Mouse (Mus musculus) myocyte (in vitro differentiated cells): ENCODE measurements around the gene Sh3rf3.

Experiments
- CEBPB ChIP-seq: IDR thresholded peaks from 2 replicates; pipeline ENCODE4 v1.6.1; 2011; ENCODE audit warnings: mild to moderate bottlenecking, moderate library complexity; ENCODE audit not compliant: poor library complexity, insufficient read depth, severe bottlenecking
- E2F4 ChIP-seq: IDR thresholded peaks from one replicate; pipeline ENCODE4 v1.6.1; 2011; ENCODE audit warnings: mild to moderate bottlenecking, control low read depth, moderate library complexity; ENCODE audit not compliant: insufficient read depth
- MAX ChIP-seq: IDR thresholded peaks from one replicate; pipeline ENCODE4 v1.6.1; 2011; ENCODE audit warnings: low read depth, mild to moderate bottlenecking, control low read depth
- MYOD1 ChIP-seq, 3 experiments: IDR thresholded peaks; one replicate each; pipeline ENCODE4 v1.6.1; 2011; ENCODE audit warnings: control low read depth in 2 of 3, low read depth in 2 of 3, mild to moderate bottlenecking in 2 of 3, moderate library complexity in 1 of 3; ENCODE audit not compliant: insufficient read length in 2 of 3, control insufficient read depth in 1 of 3
- MYOG ChIP-seq, 3 experiments: IDR thresholded peaks; one replicate each; pipeline ENCODE4 v1.6.1; 2011; ENCODE audit warnings: control low read depth in 2 of 3, low read depth in 2 of 3, mild to moderate bottlenecking in 2 of 3; ENCODE audit not compliant: insufficient read length in 2 of 3, control insufficient read depth in 1 of 3, insufficient read depth in 1 of 3
- POLR2A ChIP-seq: IDR thresholded peaks from one replicate; pipeline ENCODE4 v1.6.1; 2011; ENCODE audit warnings: low read depth, mild to moderate bottlenecking, control low read depth, moderate library complexity; ENCODE audit not compliant: insufficient read length
- POLR2AphosphoS2 ChIP-seq: IDR thresholded peaks from one replicate; pipeline ENCODE4 v1.6.1; 2011; ENCODE audit warnings: low read depth, control low read depth; ENCODE audit not compliant: insufficient read length
- REST ChIP-seq: IDR thresholded peaks from one replicate; pipeline ENCODE4 v1.6.1; 2011; ENCODE audit warnings: mild to moderate bottlenecking, control low read depth, moderate library complexity; ENCODE audit not compliant: insufficient read depth, insufficient read length
- SRF ChIP-seq: IDR thresholded peaks from one replicate; pipeline ENCODE4 v1.6.1; 2011; ENCODE audit warnings: low read depth; ENCODE audit not compliant: control insufficient read depth, insufficient read length
- TCF12 ChIP-seq: IDR thresholded peaks from one replicate; pipeline ENCODE4 v1.6.1; 2011; ENCODE audit warnings: mild to moderate bottlenecking, control low read depth; ENCODE audit not compliant: poor library complexity, insufficient read depth, severe bottlenecking
- TCF3 ChIP-seq: IDR thresholded peaks from one replicate; pipeline ENCODE4 v1.6.1; 2011; ENCODE audit warnings: low read depth, control low read depth; ENCODE audit not compliant: insufficient read length
- USF1 ChIP-seq: IDR thresholded peaks from one replicate; pipeline ENCODE4 v1.6.1; 2011; ENCODE audit warnings: low read depth, mild to moderate bottlenecking, control low read depth, moderate library complexity

DNA sequence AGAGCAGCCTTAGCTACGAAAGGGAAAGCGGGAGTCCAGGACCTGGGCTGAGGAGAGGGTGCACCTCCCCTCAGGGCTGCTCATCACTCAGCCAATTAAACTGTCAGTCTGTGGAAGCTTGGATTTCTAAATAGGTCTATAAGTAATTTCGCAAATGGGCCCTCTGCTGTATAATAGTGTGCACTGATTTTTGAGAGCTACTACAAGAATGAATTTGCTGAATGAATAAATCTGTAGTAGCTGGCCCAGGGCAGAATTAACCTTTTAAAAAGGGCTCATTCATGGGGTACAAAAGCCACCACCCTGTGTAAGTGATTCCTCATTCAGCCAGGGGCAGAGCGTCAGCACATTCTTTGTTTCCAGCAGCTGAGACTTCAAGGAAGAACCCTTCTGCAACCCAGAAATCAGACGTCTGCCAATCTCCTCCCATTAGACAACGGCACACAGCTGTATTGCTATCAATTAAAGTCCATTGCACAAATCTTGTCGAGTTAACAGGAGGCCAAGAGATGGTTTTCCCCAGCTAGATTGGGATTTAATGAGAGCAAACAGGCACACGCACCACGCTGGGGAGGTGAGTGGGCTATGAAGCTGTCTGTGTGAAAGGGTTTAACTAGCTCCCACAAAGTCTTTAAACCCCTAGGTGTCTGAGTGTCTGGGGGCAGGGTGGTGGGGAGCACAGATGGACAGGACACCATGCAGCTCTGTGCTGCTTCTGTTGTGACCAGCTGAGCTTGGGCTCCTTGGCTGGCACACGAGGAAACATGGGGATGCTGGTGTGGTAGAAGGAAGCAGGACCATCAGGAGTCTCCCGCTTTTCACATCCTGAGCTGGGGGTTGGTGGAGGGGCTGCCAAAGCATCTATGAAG is 136.8 kb downstream of the Sh3rf3 start:
- TF ChIP-seq MAX (no peak), E2F4 (no peak), POLR2A (no peak), TCF3 (no peak), MYOG (IDR thresholded peaks at IDR 0.05; ENCODE audit: control insufficient read depth in 1 of 3, insufficient read depth in 1 of 3, insufficient read length in 2 of 3, low read depth in 2 of 3) (no peak), CEBPB (no peak), REST (no peak), USF1 (no peak), POLR2AphosphoS2 (no peak), TCF12 (no peak), MYOD1 (IDR thresholded peaks at IDR 0.05; ENCODE audit: control insufficient read depth in 1 of 3, insufficient read length in 2 of 3, low read depth in 2 of 3) (no peak), SRF (no peak)
